Mouse (Mus musculus) CH12F3 (cell line): ENCODE measurements around the gene Nup210l.

Experiments
- in situ Hi-C: fragments of 300-500 bp; cut with MboI; formaldehyde crosslinking; loops from 2 replicates; pipeline ENCODE4 v1.14.3; 2020; ENCODE audit warnings: low sequenced_read_pairs

Gene Nup210l

DNA sequence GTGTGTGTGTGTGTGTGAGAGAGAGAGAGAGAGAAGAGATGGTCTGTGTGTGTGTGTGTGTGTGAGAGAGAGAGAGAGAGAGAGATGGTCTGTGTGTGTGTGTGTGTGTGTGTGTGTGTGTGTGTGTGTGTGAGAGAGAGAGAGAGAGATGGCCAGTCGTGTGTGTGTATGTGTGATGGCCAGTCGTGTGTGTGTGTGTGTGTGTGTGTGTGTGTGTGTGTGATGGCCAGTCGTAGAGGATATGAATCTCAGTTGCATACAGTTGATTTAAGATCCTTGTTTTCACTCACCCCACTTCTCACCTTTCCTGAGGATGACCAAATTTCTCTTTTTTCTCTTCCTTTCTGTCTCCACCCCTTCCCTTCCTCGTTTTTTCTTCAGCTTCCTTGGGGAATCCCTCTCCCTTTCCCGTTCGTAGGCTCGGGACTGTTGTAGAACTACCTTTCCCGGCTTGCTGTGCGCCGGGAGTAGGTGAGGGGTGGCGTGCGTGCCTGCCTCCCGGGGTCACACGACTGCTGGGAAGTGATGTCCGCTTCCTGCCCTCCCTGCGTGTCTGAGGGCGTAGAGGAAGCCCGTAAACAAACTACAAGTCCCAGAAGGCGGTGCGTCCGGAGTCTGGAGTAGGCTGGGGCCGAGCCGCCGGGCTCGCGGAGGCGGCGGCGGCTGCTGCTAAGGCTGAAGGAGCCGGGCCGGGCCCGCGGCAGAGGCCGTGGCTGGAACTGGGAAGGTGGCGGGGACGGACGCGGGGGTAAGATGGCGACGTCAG, 149.9 kb downstream of the Nup210l start, which contains the start of gene Crtc2:
Crtc2 (plus strand) TSS at position 511 of the 766 bp plus-strand sequence.
- in situ Hi-C loops = no loop called here

DNA sequence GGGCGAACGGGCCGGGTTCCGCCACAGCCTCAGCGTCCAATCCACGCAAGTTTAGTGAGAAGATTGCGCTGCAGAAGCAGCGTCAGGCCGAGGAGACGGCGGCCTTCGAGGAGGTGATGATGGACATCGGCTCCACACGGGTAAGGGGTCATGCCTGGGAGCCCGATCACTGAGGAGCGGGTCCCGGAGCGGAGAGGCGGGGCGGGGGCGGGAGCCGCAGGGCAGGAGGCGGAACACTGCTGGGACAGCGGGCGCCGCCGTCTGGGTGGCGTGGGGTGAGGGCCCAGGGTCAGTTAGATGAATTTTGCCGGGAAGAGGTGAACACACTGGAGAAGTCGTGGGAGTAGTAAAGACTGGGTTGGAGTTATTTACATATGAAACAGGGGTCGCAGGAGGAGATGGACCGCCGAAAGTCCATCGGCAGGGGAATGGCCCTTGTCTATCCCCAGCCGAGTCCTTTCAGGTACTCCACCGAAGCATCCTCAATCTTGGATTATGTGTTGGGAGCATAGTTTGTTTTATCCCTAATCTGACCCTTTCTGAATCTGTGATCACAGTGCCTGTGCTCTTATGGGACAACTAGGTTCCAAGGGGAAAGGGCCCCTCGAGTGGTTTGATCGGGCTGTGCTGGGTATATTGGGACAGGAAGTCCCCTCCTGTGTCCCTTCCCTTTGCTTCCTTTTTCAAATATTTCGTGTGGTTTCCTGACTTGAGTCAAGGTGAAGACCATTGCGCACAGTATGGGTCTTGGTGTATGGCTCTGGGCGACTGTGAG, 150.7 kb downstream of the Nup210l start:
- in situ Hi-C loops = no loop called here

GRCm38 (mm10) chr3:90255194-90255565, 151.2 kb downstream of the Nup210l start:
- in situ Hi-C loops = no loop called here

DNA sequence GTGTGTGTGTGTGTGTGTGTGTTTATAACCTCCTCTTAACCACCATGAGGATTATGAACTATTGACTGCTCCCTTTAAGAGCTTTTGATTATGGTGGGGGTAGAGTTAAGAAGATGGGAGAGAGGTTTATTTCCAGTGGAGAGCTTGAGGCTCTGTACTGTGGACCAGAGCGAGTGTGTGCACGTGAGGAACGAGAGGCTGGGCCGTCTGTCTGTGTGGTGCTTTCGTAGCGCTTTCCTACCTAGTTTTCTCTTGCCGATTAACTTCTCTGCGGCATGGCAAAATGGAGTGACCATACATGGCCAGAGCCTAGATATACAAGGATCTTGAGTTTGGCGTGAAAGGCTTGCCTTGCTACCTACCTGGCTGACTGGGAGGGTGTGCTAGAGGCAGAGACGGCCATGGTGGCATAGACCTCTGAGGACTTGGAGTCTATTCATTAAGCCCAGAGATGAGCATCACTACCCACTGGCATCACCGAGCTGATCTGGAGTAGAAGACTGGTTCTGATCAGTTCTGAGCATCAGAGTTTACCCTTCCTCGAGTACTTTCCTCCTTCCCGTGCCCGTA, 151.9 kb downstream of the Nup210l start:
- in situ Hi-C loops = no loop called here

DNA sequence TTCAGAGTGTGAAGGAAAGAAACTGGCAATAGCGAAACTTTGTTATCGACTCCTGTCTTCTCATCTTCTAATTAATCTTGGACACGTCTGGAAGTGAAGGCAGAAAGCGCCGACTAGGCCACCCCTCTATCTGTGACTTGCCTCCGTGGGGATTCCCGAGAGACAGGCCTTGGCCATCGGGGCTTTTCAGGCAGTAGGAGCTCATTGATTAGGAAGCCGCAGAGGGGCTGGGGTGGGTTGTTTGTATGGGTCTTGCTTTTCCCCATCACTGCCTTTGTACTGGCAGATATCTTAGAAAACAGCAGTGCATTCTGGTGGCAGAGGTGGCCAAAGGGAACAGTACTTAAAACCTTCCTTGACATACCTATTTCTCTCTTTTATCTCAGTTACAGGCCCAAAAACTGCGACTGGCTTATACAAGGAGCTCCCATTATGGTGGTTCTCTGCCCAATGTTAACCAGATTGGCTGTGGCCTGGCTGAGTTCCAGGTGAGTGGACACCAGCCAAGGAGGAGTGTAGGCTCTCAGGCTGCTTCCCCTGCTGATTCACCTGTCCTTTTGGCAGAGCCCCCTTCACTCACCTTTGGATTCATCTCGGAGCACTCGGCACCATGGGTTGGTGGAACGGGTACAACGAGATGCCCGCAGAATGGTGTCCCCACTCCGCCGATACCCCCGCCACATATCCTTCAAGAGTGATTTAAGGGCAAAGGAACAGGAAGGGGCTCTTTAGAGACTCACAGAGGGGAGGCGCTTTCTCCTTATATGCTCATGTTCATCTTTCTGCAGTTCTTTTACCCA, 153.0 kb downstream of the Nup210l start:
- in situ Hi-C loops = no loop called here

DNA sequence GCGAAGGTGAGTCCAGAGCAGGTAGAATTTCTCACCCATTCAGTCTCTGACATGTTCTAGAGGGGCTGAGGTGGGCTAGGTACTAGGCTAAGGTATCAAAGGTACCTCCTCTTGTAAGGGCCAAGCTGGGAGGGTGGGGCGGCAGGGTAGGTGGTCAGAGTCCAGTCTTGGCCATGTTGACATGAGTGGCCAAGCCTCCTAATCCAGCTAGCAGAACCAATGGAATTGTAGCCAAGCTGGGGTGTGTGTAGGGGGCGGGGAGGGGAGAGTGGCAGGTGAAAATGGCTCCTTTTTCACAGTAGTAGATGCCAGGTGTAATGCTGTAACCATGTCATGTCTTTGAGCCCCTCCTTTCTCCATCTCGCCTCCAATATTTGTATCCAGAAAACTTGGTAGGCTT, 154.6 kb downstream of the Nup210l start:
- in situ Hi-C loops = no loop called here
